Mouse (Mus musculus) stomach, embryonic 15.5 days (tissue): ENCODE results near the gene Pgbd1. TPM values are rescaled to one million over a fixed set of nuclear protein-coding genes. Genes with fewer than 3 reads are reported as not detected.
"Not testable (repeated sequence)": the region's sequence is repeated elsewhere in the genome, so short reads cannot be mapped to it uniquely, and the experiment has no call there.

Experiments
- ATAC-seq: fragments of 200-750 bp; cut with Nextera tagmentation; 2 replicates; pipeline ENCODE4 v1.8.0; 2017; ENCODE audit warnings: low read depth, moderate number of reproducible peaks, moderate TSS enrichment; ENCODE audit not compliant: insufficient read depth, low FRiP score
- H3K27ac ChIP-seq: fragments of 300-500 bp; sonication (generic); 2 replicates; pipeline ENCODE4 v1.5.1; 2015; ENCODE audit warnings: mild to moderate bottlenecking, inconsistent platforms
- H3K27me3 ChIP-seq: fragments of 300-500 bp; sonication (generic); replicated peaks from 2 replicates; pipeline ENCODE4 v1.6.1; 2015; ENCODE audit warnings: inconsistent platforms
- H3K36me3 ChIP-seq: fragments of 300-500 bp; sonication (generic); 2 replicates; pipeline ENCODE4 v1.6.1; 2015; ENCODE audit warnings: inconsistent platforms
- H3K4me1 ChIP-seq: fragments of 300-500 bp; sonication (generic); 2 replicates; pipeline ENCODE4 v1.6.1; 2015; ENCODE audit warnings: inconsistent platforms
- H3K4me2 ChIP-seq: fragments of 300-500 bp; sonication (generic); 2 replicates; pipeline ENCODE4 v1.6.1; 2015; ENCODE audit warnings: mild to moderate bottlenecking, inconsistent platforms
- H3K4me3 ChIP-seq: fragments of 300-500 bp; sonication (generic); replicated peaks from 2 replicates; pipeline ENCODE4 v1.5.1; 2015; ENCODE audit warnings: inconsistent platforms
- H3K9ac ChIP-seq: fragments of 300-500 bp; sonication (generic); 2 replicates; pipeline ENCODE4 v1.6.1; 2015; ENCODE audit warnings: inconsistent platforms
- H3K9me3 ChIP-seq: fragments of 300-500 bp; sonication (generic); 2 replicates; pipeline ENCODE4 v1.6.1; 2016; ENCODE audit warnings: inconsistent platforms
- WGBS: fragments of 180-500 bp; shearing (Covaris S2); methylation state at CpG from one replicate; pipeline ENCODE4 v1.1.7; 2015; 5-methylcytosine and 5-hydroxymethylcytosine counted together
- polyA plus RNA-seq: library from polyadenylated mRNA; unstranded; fragments of >200 nt; fragmentation: Nextera tagmentation; extraction: Ambion mirVana; gene quantifications from 2 replicates; pipeline ENCODE4 v1.2.1, GENCODE M21; 2015

Gene Pgbd1
- polyA plus RNA-seq, 1 experiment from 2014 or later: 2.5 TPM

- Histone ChIP-seq H3K27me3 (no peaks in the 10 kb centered on the region), H3K4me1 (no peaks in the 10 kb centered on the region), H3K9ac (no peak overlapping the region), H3K4me3 (no peak overlapping the region), H3K36me3 (no peaks in the 10 kb centered on the region), H3K9me3 (no peaks in the 10 kb centered on the region), H3K27ac (peak overlapping the region; percentile 65), H3K4me2 (peak overlapping the region; percentile 16; the same call in 1 of the 2 replicates)
- peak; percentile 83; the same call in 1 of the 2 replicates for ATAC-seq
- WGBS: 55% methylated on average over 14 of the region's 15 CpGs
Measured at GRCm38 (mm10) chr13:21414231-21415212, 26.3 kb downstream of the Pgbd1 start.

GRCm38 (mm10) chr13:21408805-21409459 lies 31.9 kb downstream of the Pgbd1 start:
- WGBS: 57% methylated on average over 11 of the region's 11 CpGs
- Histone ChIP-seq H3K9ac (no peak overlapping the region; the same call in 1 of the 2 replicates), H3K27ac (no peak overlapping the region; the same call in 1 of the 2 replicates)

GRCm38 (mm10) chr13:21407969-21408804 lies 32.7 kb downstream of the Pgbd1 start:
- Histone ChIP-seq H3K27me3 (no peaks in the 10 kb centered on the region), H3K9ac (peak overlapping the region; percentile 23; the same call in 1 of the 2 replicates), H3K4me1 (no peaks in the 10 kb centered on the region), H3K4me2 (peak overlapping the region; percentile 73), H3K4me3 (peak overlapping the region; percentile 50), H3K27ac (peak overlapping the region; percentile 76; the same call in 1 of the 2 replicates), H3K9me3 (no peaks in the 10 kb centered on the region), H3K36me3 (no peaks in the 10 kb centered on the region)
- peak; percentile 88 for ATAC-seq
- WGBS: 3% methylated on average over 27 of the region's 27 CpGs

More at GRCm38 (mm10) chr13:21408805-21409459, 31.9 kb downstream of the Pgbd1 start:
- no peaks in the 10 kb centered on the region for H3K27me3 ChIP-seq
- no peaks in the 10 kb centered on the region for H3K9me3 ChIP-seq
- no peak for ATAC-seq
- H3K4me3 ChIP-seq: peak overlapping the region; percentile 50
- no peaks in the 10 kb centered on the region for H3K4me1 ChIP-seq
- H3K4me2 ChIP-seq: peak overlapping the region; percentile 73
- no peaks in the 10 kb centered on the region for H3K36me3 ChIP-seq

- Histone ChIP-seq H3K27ac (no peak overlapping the region), H3K36me3 (no peaks in the 10 kb centered on the region), H3K9ac (no peak overlapping the region), H3K4me2 (no peak overlapping the region), H3K27me3 (no peaks in the 10 kb centered on the region), H3K9me3 (no peaks in the 10 kb centered on the region), H3K4me3 (no peak overlapping the region), H3K4me1 (no peaks in the 10 kb centered on the region)
- WGBS: 76% methylated on average over 11 of the region's 11 CpGs
- no peak for ATAC-seq
Measured at GRCm38 (mm10) chr13:21407341-21407740, 33.5 kb downstream of the Pgbd1 start.

- no peak overlapping the region; the same call in 1 of the 2 replicates for H3K27ac ChIP-seq
- peak overlapping the region; percentile 88 for H3K4me3 ChIP-seq
- no peaks in the 10 kb centered on the region for H3K9me3 ChIP-seq
- H3K4me1 ChIP-seq: peaks cover 8% of the 10 kb centered on the region; the same call in 1 of the 2 replicates
- peaks cover 9% of the 10 kb centered on the region; the same call in 1 of the 2 replicates for H3K36me3 ChIP-seq
- ATAC-seq: no peak
- peak overlapping the region; percentile 69; the same call in 1 of the 2 replicates for H3K9ac ChIP-seq
- no peaks in the 10 kb centered on the region for H3K27me3 ChIP-seq
- H3K4me2 ChIP-seq: peak overlapping the region; percentile 59; the same call in 1 of the 2 replicates
- 0% methylated on average over 2 of the region's 2 CpGs for WGBS
Measured at GRCm38 (mm10) chr13:21402848-21403247, 38.0 kb downstream of the Pgbd1 start.

- H3K9ac ChIP-seq: peak within 1 kb of the TSS; percentile 69
- under 1% methylated on average over 35 of the region's 35 CpGs for WGBS
- no peaks in the 10 kb centered on the region for H3K9me3 ChIP-seq
- ATAC-seq: peak; percentile 94
- H3K4me1 ChIP-seq: peaks cover 8% of the 10 kb centered on the region; the same call in 1 of the 2 replicates
- H3K4me2 ChIP-seq: peak within 1 kb of the TSS; percentile 59
- H3K36me3 ChIP-seq: peaks cover 12% of the 10 kb centered on the region; the same call in 1 of the 2 replicates
- peak within 1 kb of the TSS; percentile 88 for H3K4me3 ChIP-seq
- peak within 1 kb of the TSS; percentile 81 for H3K27ac ChIP-seq
- H3K27me3 ChIP-seq: no peaks in the 10 kb centered on the region
Measured at GRCm38 (mm10) chr13:21402287-21402846, 38.5 kb downstream of the Pgbd1 start, which contains the start of gene Zkscan3. Gene Zkscan3, minus strand, starts transcription at chr13:21402755.

- WGBS: 8% methylated on average over 12 of the region's 12 CpGs
- Histone ChIP-seq H3K4me1 (peaks cover 8% of the 10 kb centered on the region; the same call in 1 of the 2 replicates), H3K27me3 (no peaks in the 10 kb centered on the region), H3K4me2 (peak overlapping the region; percentile 59), H3K9ac (peak overlapping the region; percentile 69), H3K36me3 (peaks cover 12% of the 10 kb centered on the region; the same call in 1 of the 2 replicates), H3K9me3 (no peaks in the 10 kb centered on the region), H3K27ac (peak overlapping the region; percentile 81), H3K4me3 (peak overlapping the region; percentile 88)
- no peak for ATAC-seq
Measured at GRCm38 (mm10) chr13:21401636-21402286, 39.1 kb downstream of the Pgbd1 start.

GRCm38 (mm10) chr13:21401166-21401565 lies 39.7 kb downstream of the Pgbd1 start:
- no peaks in the 10 kb centered on the region for H3K9me3 ChIP-seq
- H3K4me1 ChIP-seq: peaks cover 8% of the 10 kb centered on the region; the same call in 1 of the 2 replicates
- peaks cover 12% of the 10 kb centered on the region; the same call in 1 of the 2 replicates for H3K36me3 ChIP-seq
- 70% methylated on average over 3 of the region's 3 CpGs for WGBS
- no peaks in the 10 kb centered on the region for H3K27me3 ChIP-seq
- no peak overlapping the region for H3K27ac ChIP-seq
- peak overlapping the region; percentile 88 for H3K4me3 ChIP-seq
- ATAC-seq: no peak
- H3K9ac ChIP-seq: no peak overlapping the region; the same call in 1 of the 2 replicates
- peak overlapping the region; percentile 59 for H3K4me2 ChIP-seq

GRCm38 (mm10) chr13:21397486-21397885 lies 43.4 kb downstream of the Pgbd1 start:
- WGBS: 90% methylated on average over 2 of the region's 2 CpGs
- ATAC-seq: no peak
- no peak overlapping the region for H3K4me2 ChIP-seq
- H3K9me3 ChIP-seq: no peaks in the 10 kb centered on the region
- H3K4me3 ChIP-seq: no peak overlapping the region
- peaks cover 8% of the 10 kb centered on the region; the same call in 1 of the 2 replicates for H3K4me1 ChIP-seq
- no peak overlapping the region for H3K27ac ChIP-seq
- no peak overlapping the region for H3K9ac ChIP-seq
- no peaks in the 10 kb centered on the region for H3K27me3 ChIP-seq
- peaks cover 29% of the 10 kb centered on the region for H3K36me3 ChIP-seq

- not testable (repeated sequence) for H3K4me3 ChIP-seq, H3K9me3 ChIP-seq, H3K4me2 ChIP-seq, ATAC-seq, H3K27ac ChIP-seq, H3K4me1 ChIP-seq, H3K9ac ChIP-seq, H3K27me3 ChIP-seq
- 94% methylated on average over 18 of the region's 18 CpGs for WGBS
- H3K36me3 ChIP-seq: peaks cover 41% of the 10 kb centered on the region
Measured at GRCm38 (mm10) chr13:21396048-21396447, 44.8 kb downstream of the Pgbd1 start.
